Mouse (Mus musculus): ENCODE results near the gene Runx1. TPM values are rescaled to one million over a fixed set of nuclear protein-coding genes. Genes with fewer than 3 reads are reported as not detected.

Gene Runx1
- polyA plus RNA-seq, 1 experiment from 2014 or later: 3.0 TPM

DNA sequence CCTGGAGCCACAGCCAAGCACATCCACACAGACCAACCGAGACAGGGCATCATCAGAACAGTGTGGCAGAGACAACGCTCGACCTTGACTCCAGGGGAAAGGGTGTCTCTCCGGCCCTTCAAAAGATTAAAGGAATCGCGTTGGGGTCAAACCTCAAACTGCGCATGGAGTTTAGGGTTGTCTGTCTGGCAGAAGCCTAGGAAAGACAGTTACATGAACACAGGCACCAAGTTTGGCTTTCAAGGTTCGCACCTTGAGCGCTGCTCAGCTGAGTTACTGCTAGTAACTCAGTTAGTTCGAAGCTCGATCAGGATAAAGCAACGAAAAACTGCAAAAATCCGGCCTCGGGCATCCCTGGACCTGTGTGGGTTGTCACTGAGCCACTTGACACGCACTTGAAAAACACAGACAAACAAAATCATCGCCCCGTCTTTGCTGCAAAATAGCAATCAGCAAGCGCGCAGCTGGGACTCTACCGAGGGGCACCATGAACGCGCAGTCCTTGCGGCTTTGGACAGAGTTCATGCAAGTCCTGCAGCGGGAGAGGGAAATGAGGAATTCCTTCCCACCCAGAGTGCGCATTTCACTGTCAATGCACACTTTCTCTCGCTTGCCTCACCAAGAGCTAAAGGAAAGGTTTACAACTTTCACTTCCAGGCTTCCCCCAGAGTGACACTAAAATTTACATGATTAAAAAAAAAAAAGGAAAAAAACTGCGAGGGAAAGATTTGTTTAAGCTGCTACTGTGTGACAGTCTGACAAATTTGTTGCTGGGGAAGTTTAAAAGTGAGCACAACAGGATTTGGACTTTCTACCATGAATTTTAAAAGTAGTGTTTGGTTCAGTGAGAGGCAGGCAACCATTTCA is 126.2 kb downstream of the Runx1 start:
- WGBS: 2% methylated on average over 27 of the region's 27 CpGs
- no peaks in the 10 kb centered on the region for H3K36me3 ChIP-seq (replicated peaks)
- H3K27me3 ChIP-seq (replicated peaks; ENCODE audit: low read depth, poor library complexity, severe bottlenecking): peaks cover 98% of the 10 kb centered on the region
- H3K27ac ChIP-seq (replicated peaks): no peak overlapping the region
- H3K4me3 ChIP-seq: peak overlapping the region; percentile 77
- peak; percentile 57 for DNase-seq (ENCODE audit: low spot score)
- peaks cover 45% of the 10 kb centered on the region for H3K4me1 ChIP-seq
- H3K9me3 ChIP-seq: no peaks in the 10 kb centered on the region

DNA sequence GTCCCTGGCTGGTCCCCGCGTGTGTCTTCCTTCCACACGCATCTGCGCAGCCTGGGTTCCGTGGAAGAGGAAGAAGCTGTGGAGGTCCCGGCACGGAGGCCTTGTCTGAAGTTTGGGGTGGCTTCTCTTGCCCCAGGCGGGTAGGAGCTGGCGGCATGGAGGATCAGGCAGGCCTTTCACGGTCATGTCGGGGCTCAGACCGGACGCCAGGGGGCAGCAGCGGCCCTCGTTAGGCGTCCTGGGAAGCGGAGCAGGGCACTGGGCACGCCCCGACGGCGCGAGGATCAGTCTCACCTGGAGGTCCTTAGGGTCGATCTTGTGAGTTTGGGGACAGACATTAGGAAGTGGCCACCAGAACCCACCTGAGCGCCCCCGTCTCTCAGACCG is 127.3 kb downstream of the Runx1 start:
- Histone ChIP-seq H3K36me3 (replicated peaks) (no peaks in the 10 kb centered on the region), H3K4me3 (peak overlapping the region; percentile 77), H3K9me3 (no peaks in the 10 kb centered on the region), H3K4me1 (peaks cover 50% of the 10 kb centered on the region), H3K27ac (replicated peaks) (peak overlapping the region; percentile 85), H3K27me3 (replicated peaks; ENCODE audit: low read depth, poor library complexity, severe bottlenecking) (peaks cover 99% of the 10 kb centered on the region)
- peak; percentile 93 for DNase-seq (ENCODE audit: low spot score)
- under 1% methylated on average over 26 of the region's 26 CpGs for WGBS

DNA sequence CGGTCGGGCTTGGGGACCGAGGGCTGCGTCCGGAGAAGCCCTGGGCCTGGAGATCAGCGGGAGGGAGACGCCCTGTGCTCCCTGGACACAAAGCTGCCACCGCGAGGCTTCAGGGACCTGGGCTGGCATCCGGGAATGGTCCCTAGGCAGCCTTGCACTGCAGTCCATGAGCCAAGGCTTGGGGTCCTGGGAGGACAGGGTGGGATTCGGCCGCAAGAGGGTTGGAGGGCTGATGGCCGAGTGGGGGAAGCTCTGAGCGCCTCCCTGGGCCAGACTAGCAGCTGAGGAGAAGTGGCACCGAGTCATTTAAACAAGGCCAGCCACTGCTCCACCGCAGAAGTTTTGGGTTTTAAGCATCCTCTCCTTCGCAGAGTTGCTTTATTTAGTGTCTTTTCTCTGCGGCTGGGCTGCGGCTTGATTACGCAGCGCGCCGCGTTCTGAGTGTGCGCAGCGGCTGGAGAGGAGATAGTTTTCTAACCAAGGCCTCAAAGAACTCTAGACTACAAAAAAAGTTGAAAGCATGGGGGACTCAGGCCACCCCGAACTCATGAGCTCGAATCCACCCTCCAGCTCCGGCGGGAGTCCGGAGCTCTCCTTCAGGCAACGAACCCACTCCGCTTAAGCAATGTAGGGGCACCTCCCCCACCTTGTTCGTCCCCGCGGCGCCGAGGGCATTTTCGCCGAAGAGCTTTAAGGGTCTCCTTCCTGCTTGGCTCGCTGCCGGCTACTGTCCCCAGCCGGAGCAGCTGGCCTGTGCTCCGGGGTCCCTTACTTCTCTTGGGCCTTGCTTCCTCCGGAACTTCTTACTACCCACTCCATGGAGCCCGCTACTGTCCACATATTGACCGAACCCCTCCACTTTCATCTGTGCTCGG is 128.0 kb downstream of the Runx1 start:
- peak overlapping the region; percentile 85 for H3K27ac ChIP-seq (replicated peaks)
- WGBS: under 1% methylated on average over 48 of the region's 48 CpGs
- H3K27me3 ChIP-seq (replicated peaks; ENCODE audit: low read depth, poor library complexity, severe bottlenecking): peaks cover 99% of the 10 kb centered on the region

DNA sequence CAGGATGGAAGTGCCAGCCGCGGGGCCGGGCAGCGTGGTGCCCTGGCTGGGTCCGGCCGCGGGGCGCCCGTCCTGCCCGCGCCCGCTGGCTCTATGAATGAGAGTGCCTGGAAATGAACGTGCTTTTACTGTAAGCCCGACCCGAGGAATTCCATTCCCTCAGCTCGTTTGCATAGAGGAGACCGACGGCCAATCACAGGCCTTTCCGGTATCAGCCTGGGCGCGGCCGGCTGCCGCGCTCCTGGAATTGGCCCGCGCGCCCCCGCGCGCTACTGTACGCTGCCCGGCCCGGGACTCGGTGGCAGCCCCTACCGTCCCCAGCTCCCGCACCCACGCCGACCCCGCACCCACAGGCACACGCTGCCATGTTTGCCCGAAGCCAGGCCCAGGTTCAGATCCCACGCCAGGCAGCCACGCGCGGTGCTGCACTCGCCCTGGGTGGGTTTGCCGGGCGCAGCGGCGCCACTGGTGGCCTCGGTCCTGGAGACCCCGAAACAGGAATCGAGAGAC is 128.7 kb downstream of the Runx1 start:
- H3K9me3 ChIP-seq: no peaks in the 10 kb centered on the region
- H3K4me3 ChIP-seq: peak overlapping the region; percentile 77
- under 1% methylated on average over 53 of the region's 53 CpGs for WGBS
- DNase-seq (ENCODE audit: low spot score): peak; percentile 86
- peak overlapping the region; percentile 85 for H3K27ac ChIP-seq (replicated peaks)
- no peaks in the 10 kb centered on the region for H3K36me3 ChIP-seq (replicated peaks)
- H3K4me1 ChIP-seq: peaks cover 50% of the 10 kb centered on the region
- peaks cover 99% of the 10 kb centered on the region for H3K27me3 ChIP-seq (replicated peaks; ENCODE audit: low read depth, poor library complexity, severe bottlenecking)

More for the DNA sequence above, 128.0 kb downstream of the Runx1 start:
- H3K4me1 ChIP-seq: peaks cover 50% of the 10 kb centered on the region
- H3K4me3 ChIP-seq: peak overlapping the region; percentile 77
- peak; percentile 71 for DNase-seq (ENCODE audit: low spot score)
- no peaks in the 10 kb centered on the region for H3K36me3 ChIP-seq (replicated peaks)
- H3K9me3 ChIP-seq: no peaks in the 10 kb centered on the region

DNA sequence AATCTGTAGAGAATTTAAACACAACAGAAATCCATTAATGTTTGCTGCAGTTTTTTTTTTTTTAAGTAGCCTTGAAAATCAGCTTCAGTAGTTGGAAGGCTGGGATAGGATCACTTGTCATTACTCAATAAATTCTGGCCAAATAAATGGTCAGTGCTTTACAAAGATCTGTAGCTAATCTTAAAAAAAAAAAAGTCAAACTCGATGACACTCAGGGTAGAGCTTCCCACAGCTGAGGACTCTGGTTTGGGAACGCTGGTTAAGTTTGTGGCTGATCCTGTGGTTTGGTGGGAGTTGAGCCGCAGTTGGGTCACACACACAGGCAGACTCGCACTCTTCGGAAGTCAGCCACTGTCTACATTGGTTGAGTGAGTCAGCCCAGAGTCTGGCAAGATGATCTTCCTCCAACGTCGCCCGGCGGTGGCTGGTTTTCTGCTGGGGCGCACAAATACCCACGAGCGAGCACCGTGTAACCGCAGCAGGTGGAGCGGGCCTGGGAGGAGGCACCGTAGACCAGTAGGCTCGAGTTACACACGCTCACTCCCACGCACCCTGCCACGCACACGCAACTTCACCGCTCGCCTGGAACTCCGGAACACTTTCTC is 129.4 kb downstream of the Runx1 start:
- H3K27me3 ChIP-seq (replicated peaks; ENCODE audit: low read depth, poor library complexity, severe bottlenecking): peaks cover 99% of the 10 kb centered on the region
- H3K9me3 ChIP-seq: no peaks in the 10 kb centered on the region
- DNase-seq (ENCODE audit: low spot score): peak; percentile 59
- H3K4me3 ChIP-seq: peak overlapping the region; percentile 77
- H3K36me3 ChIP-seq (replicated peaks): no peaks in the 10 kb centered on the region
- H3K4me1 ChIP-seq: peaks cover 50% of the 10 kb centered on the region
- peak overlapping the region; percentile 35; the same call in 1 of the 2 replicates for H3K27ac ChIP-seq (replicated peaks)
- WGBS: under 1% methylated on average over 24 of the region's 24 CpGs

DNA sequence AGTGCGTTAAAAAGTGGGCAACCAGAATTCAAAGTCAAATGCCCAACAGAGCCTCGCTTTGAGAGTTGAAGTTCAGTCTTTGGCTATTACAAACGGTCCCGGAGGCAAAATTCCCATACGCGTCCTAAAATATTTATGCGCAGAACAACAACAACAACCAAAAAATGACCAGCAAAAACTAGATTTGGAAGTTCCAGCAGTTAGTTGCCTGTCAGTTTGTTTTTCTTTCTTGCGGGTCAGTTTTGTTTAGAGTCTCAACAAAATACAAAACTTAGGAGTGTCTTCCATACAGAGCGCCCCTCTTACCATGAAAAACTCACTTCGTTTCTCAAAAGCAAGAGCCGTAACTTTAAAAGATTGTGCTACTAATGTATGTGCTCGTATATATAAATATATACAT is 130.0 kb downstream of the Runx1 start:
- Histone ChIP-seq H3K4me3 (peak overlapping the region; percentile 77), H3K4me1 (peaks cover 50% of the 10 kb centered on the region), H3K27ac (replicated peaks) (no peak overlapping the region), H3K36me3 (replicated peaks) (no peaks in the 10 kb centered on the region), H3K9me3 (no peaks in the 10 kb centered on the region), H3K27me3 (replicated peaks; ENCODE audit: low read depth, poor library complexity, severe bottlenecking) (peaks cover 99% of the 10 kb centered on the region)
- no peak for DNase-seq (ENCODE audit: low spot score)
- WGBS: 10% methylated on average over 12 of the region's 12 CpGs

DNA sequence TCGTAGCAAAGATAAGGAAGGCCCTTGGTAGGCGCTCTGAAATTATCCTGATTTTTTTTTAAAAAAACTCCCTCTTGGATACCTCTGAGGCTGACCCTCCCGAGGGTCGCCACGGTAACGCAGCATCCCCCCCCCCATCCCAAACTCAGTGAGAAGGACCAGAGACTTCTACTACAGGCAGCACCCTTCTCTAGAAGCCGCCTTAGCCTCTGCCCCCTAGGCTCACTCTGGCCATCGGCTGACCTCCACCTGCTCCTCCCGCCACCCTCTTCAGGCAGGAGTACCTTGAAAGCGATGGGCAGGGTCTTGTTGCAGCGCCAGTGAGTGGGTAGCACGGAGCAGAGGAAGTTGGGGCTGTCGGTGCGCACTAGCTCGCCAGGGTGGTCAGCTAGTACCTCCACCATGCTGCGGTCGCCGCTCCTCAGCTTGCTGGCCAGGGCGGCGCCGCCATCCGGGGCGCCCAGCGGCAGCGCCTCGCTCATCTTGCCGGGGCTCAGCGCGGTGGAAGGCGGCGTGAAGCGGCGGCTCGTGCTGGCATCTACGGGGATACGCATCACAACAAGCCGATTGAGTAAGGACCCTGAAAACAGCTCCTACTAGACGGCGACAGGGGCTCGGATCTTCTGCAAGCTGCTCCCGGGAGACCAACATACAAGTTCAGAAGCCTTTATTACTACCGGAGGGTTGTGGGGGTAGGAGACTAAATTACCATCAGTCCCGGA is 130.6 kb downstream of the Runx1 start:
- H3K36me3 ChIP-seq (replicated peaks): no peaks in the 10 kb centered on the region
- peak; percentile 69 for DNase-seq (ENCODE audit: low spot score)
- H3K9me3 ChIP-seq: no peaks in the 10 kb centered on the region
- WGBS: under 1% methylated on average over 43 of the region's 43 CpGs
- peak overlapping the region; percentile 77 for H3K4me3 ChIP-seq
- H3K27me3 ChIP-seq (replicated peaks; ENCODE audit: low read depth, poor library complexity, severe bottlenecking): peaks cover 98% of the 10 kb centered on the region
- peak overlapping the region; percentile 55 for H3K27ac ChIP-seq (replicated peaks)
- peaks cover 50% of the 10 kb centered on the region for H3K4me1 ChIP-seq

DNA sequence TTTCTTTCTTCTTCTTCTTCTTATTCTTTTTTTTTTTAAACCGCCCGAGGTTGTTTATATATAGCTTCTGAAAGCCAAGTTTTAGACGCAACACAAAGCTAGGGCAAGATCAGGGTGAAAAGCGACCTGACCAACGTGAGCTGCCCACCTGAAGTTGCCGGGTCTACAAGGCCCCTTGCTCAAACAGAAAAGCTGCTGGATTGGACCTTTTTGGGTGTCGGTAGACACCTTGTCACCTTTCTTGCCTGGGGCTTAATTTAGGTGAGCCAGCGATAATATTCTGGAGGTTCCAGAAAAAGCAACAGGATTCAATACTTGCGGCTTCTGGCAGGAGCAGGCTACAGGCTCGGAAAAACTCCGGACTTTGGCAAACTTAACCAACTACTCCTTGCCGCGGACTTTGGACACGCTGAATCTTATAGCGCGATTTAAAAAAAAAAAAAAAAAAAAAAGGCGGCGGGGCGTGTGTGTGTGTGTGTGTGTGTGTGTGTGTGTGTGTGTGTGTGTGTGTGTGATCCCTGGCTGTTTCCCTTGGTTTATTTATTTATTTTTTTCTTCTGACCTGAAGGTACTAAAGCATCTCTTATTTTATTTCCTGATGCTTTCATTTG is 131.3 kb downstream of the Runx1 start:
- H3K9me3 ChIP-seq: no peaks in the 10 kb centered on the region
- H3K4me3 ChIP-seq: peak overlapping the region; percentile 77
- H3K27ac ChIP-seq (replicated peaks): no peak overlapping the region
- H3K4me1 ChIP-seq: peaks cover 43% of the 10 kb centered on the region
- DNase-seq (ENCODE audit: low spot score): peak; percentile 35
- H3K36me3 ChIP-seq (replicated peaks): no peaks in the 10 kb centered on the region
- 1% methylated on average over 16 of the region's 19 CpGs for WGBS
- peaks cover 97% of the 10 kb centered on the region for H3K27me3 ChIP-seq (replicated peaks; ENCODE audit: low read depth, poor library complexity, severe bottlenecking)

DNA sequence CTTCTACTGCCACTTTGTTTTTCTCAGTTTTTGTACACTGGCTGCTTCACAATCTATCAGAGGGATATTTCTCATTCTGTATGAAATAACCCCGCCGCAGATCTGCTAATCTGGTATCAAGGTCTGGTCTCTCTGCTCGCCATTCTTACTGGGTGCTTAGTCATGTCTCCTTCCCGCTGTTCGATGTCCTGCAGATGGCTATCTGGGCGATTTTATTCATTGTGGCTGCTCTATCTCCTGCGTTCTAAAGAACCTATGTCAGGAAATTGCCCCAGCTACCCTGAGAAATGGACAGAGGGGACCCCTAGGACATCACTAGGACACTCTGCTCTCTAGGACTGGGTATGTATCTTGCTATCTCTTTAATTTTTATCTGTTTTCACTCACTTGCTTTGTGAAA is 135.2 kb downstream of the Runx1 start:
- Histone ChIP-seq H3K4me3 (no peak overlapping the region), H3K9me3 (no peaks in the 10 kb centered on the region), H3K27ac (replicated peaks) (no peak overlapping the region), H3K36me3 (replicated peaks) (no peaks in the 10 kb centered on the region), H3K4me1 (peaks cover 15% of the 10 kb centered on the region), H3K27me3 (replicated peaks; ENCODE audit: low read depth, poor library complexity, severe bottlenecking) (peaks cover 67% of the 10 kb centered on the region)
- 87% methylated on average over 7 of the region's 7 CpGs for WGBS
- DNase-seq (ENCODE audit: low spot score): no peak

DNA sequence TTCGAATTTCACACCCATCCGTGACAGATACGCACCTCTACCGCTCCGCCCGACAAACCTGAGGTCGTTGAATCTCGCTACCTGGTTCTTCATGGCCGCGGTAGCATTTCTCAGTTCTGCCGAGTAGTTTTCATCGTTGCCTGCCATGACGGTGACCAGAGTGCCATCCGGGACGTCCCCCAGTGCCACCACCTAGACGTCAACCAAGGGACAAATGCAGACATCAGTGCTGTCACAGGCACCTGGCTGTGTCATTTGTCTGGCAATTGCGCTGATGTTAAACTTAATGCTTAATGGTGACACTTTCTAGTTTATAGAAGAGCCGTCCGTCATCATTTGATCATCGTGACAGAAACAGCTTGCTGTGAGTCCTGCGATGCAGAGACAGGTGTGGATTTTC is 137.0 kb downstream of the Runx1 start:
- no peak for DNase-seq (ENCODE audit: low spot score)
- peaks cover 16% of the 10 kb centered on the region for H3K4me1 ChIP-seq
- H3K9me3 ChIP-seq: no peaks in the 10 kb centered on the region
- H3K27me3 ChIP-seq (replicated peaks; ENCODE audit: low read depth, poor library complexity, severe bottlenecking): peaks cover 54% of the 10 kb centered on the region
- no peak overlapping the region for H3K4me3 ChIP-seq
- H3K27ac ChIP-seq (replicated peaks): no peak overlapping the region
- 94% methylated on average over 21 of the region's 21 CpGs for WGBS
- no peaks in the 10 kb centered on the region for H3K36me3 ChIP-seq (replicated peaks)

DNA sequence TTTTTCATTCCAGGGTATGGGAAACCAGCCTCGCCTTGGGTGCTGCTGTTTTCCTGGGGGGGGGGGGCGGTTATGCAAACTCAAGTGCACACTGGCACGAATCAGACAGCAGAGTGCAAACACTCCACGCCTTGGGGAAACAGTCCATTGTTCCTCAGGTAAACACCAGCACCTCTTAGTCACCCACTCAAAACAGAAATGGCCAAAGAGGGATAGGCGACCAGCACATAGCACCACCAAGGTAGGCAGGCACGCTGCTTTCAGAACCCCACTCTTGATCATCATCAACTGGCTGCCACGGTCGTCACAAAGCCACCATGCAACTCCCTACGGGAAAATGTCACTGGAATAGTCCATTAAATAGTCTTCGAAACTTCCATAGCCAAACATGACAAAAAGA is 139.0 kb downstream of the Runx1 start:
- Histone ChIP-seq H3K27ac (replicated peaks) (no peak overlapping the region), H3K4me1 (peaks cover 22% of the 10 kb centered on the region), H3K9me3 (no peaks in the 10 kb centered on the region), H3K27me3 (replicated peaks; ENCODE audit: low read depth, poor library complexity, severe bottlenecking) (peaks cover 48% of the 10 kb centered on the region), H3K4me3 (no peak overlapping the region), H3K36me3 (replicated peaks) (no peaks in the 10 kb centered on the region)
- 90% methylated on average over 10 of the region's 10 CpGs for WGBS
- DNase-seq (ENCODE audit: low spot score): no peak
